Mouse (Mus musculus): ENCODE measurements around the gene Tmem163. TPM values are rescaled to one million over a fixed set of nuclear protein-coding genes. Genes with fewer than 3 reads are reported as not detected.

Gene Tmem163
- polyA plus RNA-seq, 1 experiment from 2014 or later: 64.5 TPM

Other genes with a start within 250 kb of the Tmem163 start
- 0.16 TPM in 1 of 2 replicates, not detected in the other for gene Acmsd, start 49.9 kb upstream of the Tmem163 start, polyA plus RNA-seq (2014; fragmentation: Nextera tagmentation; extraction: Ambion mirVana)
- gene Ccnt2, start 94.6 kb upstream of the Tmem163 start, polyA plus RNA-seq (2014; fragmentation: Nextera tagmentation; extraction: Ambion mirVana): 110 and 113 TPM in 2 replicates
- gene Map3k19, start 175.5 kb upstream of the Tmem163 start, polyA plus RNA-seq (2014; fragmentation: Nextera tagmentation; extraction: Ambion mirVana): 0.57 and 0.88 TPM in 2 replicates
- 23.3 and 28.5 TPM in 2 replicates for gene Rab3gap1, start 189.2 kb upstream of the Tmem163 start, polyA plus RNA-seq (2014; fragmentation: Nextera tagmentation; extraction: Ambion mirVana)